Mouse (Mus musculus) liver, embryonic 14.5 days (tissue): ENCODE data around the gene Syk. TPM values are rescaled to one million over a fixed set of nuclear protein-coding genes. Genes with fewer than 3 reads are reported as not detected.

Source experiments
- ATAC-seq: fragments of 200-750 bp; cut with Nextera tagmentation; 2 replicates; pipeline ENCODE4 v1.8.0; 2017; ENCODE audit warnings: moderate number of reproducible peaks, mild to moderate bottlenecking, moderate library complexity; ENCODE audit not compliant: insufficient read depth
- DNase-seq, 3 experiments: peaks; one replicate each; pipeline ENCODE4 v3.0.0-alpha.2; 2012 to 2013; ENCODE audit warnings: low read depth in 3 of 3, low spot score in 3 of 3
- H3K27ac ChIP-seq: fragments of 300-500 bp; sonication (generic); 2 replicates; pipeline ENCODE4 v1.5.1; 2014; ENCODE audit warnings: moderate library complexity, mild to moderate bottlenecking, control low read depth, inconsistent platforms
- H3K27me3 ChIP-seq: fragments of 300-500 bp; sonication (generic); 2 replicates; pipeline ENCODE4 v1.6.1; 2014; ENCODE audit warnings: mild to moderate bottlenecking, low read length, moderate library complexity; ENCODE audit not compliant: control insufficient read depth, insufficient read depth
- H3K36me3 ChIP-seq: fragments of 300-500 bp; sonication (generic); replicated peaks from 2 replicates; pipeline ENCODE4 v1.6.1; 2014; ENCODE audit warnings: low read depth; ENCODE audit not compliant: control insufficient read depth, insufficient read depth
- H3K4me1 ChIP-seq, 2 experiments: fragments of 200-500 bp in 1 of 2; fragments of 300-500 bp in 1 of 2; sonication (generic) in 1 of 2; replicated peaks; 2 replicates each; pipeline ENCODE4 v1.6.1; 2012 to 2014; ENCODE audit warnings: antibody characterized with exemption in 1 of 2, inconsistent platforms in 1 of 2, low read length in 1 of 2; ENCODE audit not compliant: control insufficient read depth in 2 of 2, insufficient read depth in 2 of 2
- H3K4me2 ChIP-seq: fragments of 300-500 bp; sonication (generic); 2 replicates; pipeline ENCODE4 v1.6.1; 2014; ENCODE audit warnings: low read depth, mild to moderate bottlenecking, control low read depth, moderate library complexity
- H3K4me3 ChIP-seq, 2 experiments: fragments of 200-500 bp in 1 of 2; fragments of 300-500 bp in 1 of 2; sonication (generic) in 1 of 2; 2 replicates each; pipeline ENCODE4 v1.5.1; 2012 to 2014; ENCODE audit warnings: low read depth in 2 of 2, low read length in 2 of 2, mild to moderate bottlenecking in 2 of 2, control low read depth in 1 of 2, inconsistent platforms in 1 of 2, moderate library complexity in 1 of 2; ENCODE audit not compliant: insufficient read depth in 1 of 2
- H3K9ac ChIP-seq: fragments of 300-500 bp; sonication (generic); replicated peaks from 2 replicates; pipeline ENCODE4 v1.6.1; 2014; ENCODE audit warnings: mild to moderate bottlenecking, control low read depth, moderate library complexity
- H3K9me3 ChIP-seq: fragments of 300-500 bp; sonication (generic); 2 replicates; pipeline ENCODE4 v1.6.1; 2016; ENCODE audit warnings: low read length, mixed read lengths; ENCODE audit not compliant: control insufficient read depth
- CTCF ChIP-seq: IDR thresholded peaks from 2 replicates; pipeline ENCODE4 v1.5.1; 2016; ENCODE audit warnings: antibody characterized with exemption, low read depth, control low read depth
- EP300 ChIP-seq: IDR thresholded peaks from 2 replicates; pipeline ENCODE4 v1.6.1; 2016; ENCODE audit warnings: antibody characterized with exemption, low read depth
- WGBS: fragments of 180-500 bp; shearing (Covaris S2); extraction: QIAGEN DNeasy Blood & Tissue Kit; methylation state at CpG from one replicate; pipeline ENCODE4 v1.1.7; 2014; ENCODE audit not compliant: insufficient replicate concordance; 5-methylcytosine and 5-hydroxymethylcytosine counted together
- polyA plus RNA-seq, 2 experiments: library from polyadenylated mRNA; depleted of rRNA in 1 of 2; stranded (reverse) in 1 of 2; unstranded in 1 of 2; fragments of >200 nt; fragmentation: Nextera tagmentation in 1 of 2; extraction: Ambion mirVana in 1 of 2; gene quantifications; 2 replicates each; pipeline versions ENCODE4 v1.2.1 to v1.2.3; 2012 to 2014

Gene Syk
- polyA plus RNA-seq, 2 experiments: 4.3 TPM

- no peak overlapping the region for H3K27ac ChIP-seq
- ATAC-seq (no peak), DNase-seq (no peak)
- H3K9ac ChIP-seq: no peak overlapping the region
- TF ChIP-seq CTCF: no peak
- TF ChIP-seq EP300: no peak
- no peaks in the 10 kb centered on the region for H3K27me3 ChIP-seq
- H3K36me3 ChIP-seq: no peaks in the 10 kb centered on the region
- H3K4me2 ChIP-seq: no peak overlapping the region
- no peaks in the 10 kb centered on the region for H3K9me3 ChIP-seq
- 66% methylated on average over 8 of the region's 8 CpGs for WGBS
- no peaks in the 10 kb centered on the region; a peak in 1 of 4 replicates for H3K4me1 ChIP-seq
- H3K4me3 ChIP-seq: no peak overlapping the region
Measured at GRCm38 (mm10) chr13:52569194-52569769, 13.7 kb upstream of the Syk start.

DNA sequence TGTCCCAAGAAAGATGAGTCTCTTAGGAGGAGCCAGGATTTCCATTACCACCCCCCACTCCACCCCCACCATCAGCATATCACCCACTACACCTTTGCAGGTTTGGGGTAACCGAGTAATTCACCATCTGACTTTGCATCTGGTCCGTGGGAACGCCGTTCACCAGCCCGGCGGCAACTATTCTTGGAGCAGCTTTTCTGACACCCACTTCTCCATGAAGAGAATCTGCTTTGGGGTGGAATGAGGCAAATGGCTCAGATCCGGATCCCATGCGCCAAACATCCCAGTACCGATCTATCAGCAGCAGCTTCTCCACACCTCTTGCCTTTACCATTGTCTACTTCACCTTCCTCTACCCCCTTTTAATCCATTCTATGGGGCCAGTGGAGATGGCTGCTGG is 12.7 kb upstream of the Syk start:
- WGBS: 73% methylated on average over 9 of the region's 9 CpGs
- Histone ChIP-seq H3K27me3 (no peaks in the 10 kb centered on the region), H3K36me3 (no peaks in the 10 kb centered on the region), H3K9ac (no peak overlapping the region), H3K4me1 (peaks cover 0 to 2% of the 10 kb centered on the region in 2 experiments; a peak in 1 of 4 replicates), H3K4me3 (no peak overlapping the region), H3K4me2 (no peak overlapping the region), H3K9me3 (no peaks in the 10 kb centered on the region), H3K27ac (no peak overlapping the region)
- DNase-seq (no peak), ATAC-seq (no peak)
- no peak for TF ChIP-seq EP300
- no peak for TF ChIP-seq CTCF

- ATAC-seq (no peak), DNase-seq (no peak)
- Histone ChIP-seq H3K4me1 (peaks cover 0 to 6% of the 10 kb centered on the region in 2 experiments; a peak in 1 of 4 replicates), H3K27me3 (no peaks in the 10 kb centered on the region), H3K4me2 (no peak overlapping the region), H3K9me3 (no peaks in the 10 kb centered on the region), H3K4me3 (no peak overlapping the region), H3K36me3 (no peaks in the 10 kb centered on the region), H3K27ac (0 out of 2 replicates have a peak overlapping the region, but pooled peaks have one; percentile 8), H3K9ac (no peak overlapping the region)
- WGBS: 34% methylated on average over 11 of the region's 11 CpGs
- no peak for TF ChIP-seq CTCF
- TF ChIP-seq EP300: no peak
Measured at GRCm38 (mm10) chr13:52571591-52572384, 11.2 kb upstream of the Syk start.

- Histone ChIP-seq H3K4me3 (no peak overlapping the region), H3K36me3 (no peaks in the 10 kb centered on the region), H3K27ac (0 out of 2 replicates have a peak overlapping the region, but pooled peaks have one; percentile 8), H3K27me3 (no peaks in the 10 kb centered on the region), H3K4me2 (no peak overlapping the region), H3K4me1 (peaks cover 0 to 13% of the 10 kb centered on the region in 2 experiments; a peak in 1 of 4 replicates), H3K9ac (no peak overlapping the region), H3K9me3 (no peaks in the 10 kb centered on the region)
- TF ChIP-seq EP300: no peak
- TF ChIP-seq CTCF: no peak
- WGBS: 36% methylated on average over 9 of the region's 9 CpGs
- DNase-seq (peak in 1 of 3 experiments; percentile 49), ATAC-seq (no peak)
Measured at GRCm38 (mm10) chr13:52572451-52573446, 10.2 kb upstream of the Syk start.

DNA sequence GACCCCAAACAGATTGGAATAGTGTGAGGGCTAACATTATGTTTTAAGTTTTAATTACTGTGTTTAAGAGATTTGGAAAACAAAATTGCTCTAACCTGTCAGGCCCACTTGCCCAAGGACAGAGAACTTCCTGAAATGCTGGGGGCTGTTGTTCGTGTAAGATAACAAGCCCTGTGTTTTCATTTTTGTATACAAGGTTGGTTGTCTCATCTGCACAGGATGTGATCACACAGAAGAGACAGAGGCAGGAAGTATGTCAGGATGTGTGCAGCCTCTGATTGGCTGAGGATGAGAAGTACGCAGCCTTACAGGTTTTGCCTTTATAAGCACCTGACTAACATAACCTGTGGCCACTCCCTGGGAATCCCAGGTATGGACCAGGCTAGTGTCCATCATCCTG is 8.7 kb upstream of the Syk start:
- 33% methylated on average over 2 of the region's 2 CpGs for WGBS
- no peak overlapping the region for H3K9ac ChIP-seq
- no peaks in the 10 kb centered on the region for H3K27me3 ChIP-seq
- no peaks in the 10 kb centered on the region for H3K36me3 ChIP-seq
- no peak for TF ChIP-seq CTCF
- no peak for TF ChIP-seq EP300
- ATAC-seq: no peak
- H3K4me1 ChIP-seq: peaks cover 0 to 18% of the 10 kb centered on the region in 2 experiments; a peak in 2 of 4 replicates
- H3K4me3 ChIP-seq: no peak overlapping the region
- no peak overlapping the region for H3K4me2 ChIP-seq
- no peak for DNase-seq
- no peaks in the 10 kb centered on the region for H3K9me3 ChIP-seq
- H3K27ac ChIP-seq: no peak overlapping the region
